Mouse (Mus musculus) myocyte (in vitro differentiated cells): ENCODE measurements around the gene Dvl3. TPM values are rescaled to one million over a fixed set of nuclear protein-coding genes. Genes with fewer than 3 reads are reported as not detected.
A peak's percentile ranks its signal among the peaks of the same experiment; 100 is the strongest.
"Not testable (repeated sequence)": the region's sequence is repeated elsewhere in the genome, so short reads cannot be mapped to it uniquely, and the experiment has no call there.

Source experiments
- H3K27me3 ChIP-seq: one replicate; pipeline ENCODE4 v1.6.1; 2011; ENCODE audit not compliant: control insufficient read depth, insufficient read depth, insufficient read length
- H3K36me3 ChIP-seq: one replicate; pipeline ENCODE4 v1.6.1; 2011; ENCODE audit not compliant: control insufficient read depth, insufficient read depth
- H3K4me2 ChIP-seq: one replicate; pipeline ENCODE4 v1.6.1; 2011; ENCODE audit warnings: low read depth, control low read depth
- H3K4me3 ChIP-seq: one replicate; pipeline ENCODE4 v1.5.1; 2011; ENCODE audit warnings: mild to moderate bottlenecking, control low read depth, moderate library complexity
- H3K79me2 ChIP-seq: one replicate; pipeline ENCODE4 v1.6.1; 2011; ENCODE audit not compliant: control insufficient read depth, insufficient read depth
- H3ac ChIP-seq: one replicate; pipeline ENCODE4 v1.6.1; 2011; ENCODE audit not compliant: control insufficient read depth, insufficient read length
- CEBPB ChIP-seq: IDR thresholded peaks from 2 replicates; pipeline ENCODE4 v1.6.1; 2011; ENCODE audit warnings: mild to moderate bottlenecking, moderate library complexity; ENCODE audit not compliant: poor library complexity, insufficient read depth, severe bottlenecking
- E2F4 ChIP-seq: IDR thresholded peaks from one replicate; pipeline ENCODE4 v1.6.1; 2011; ENCODE audit warnings: mild to moderate bottlenecking, control low read depth, moderate library complexity; ENCODE audit not compliant: insufficient read depth
- MAX ChIP-seq: IDR thresholded peaks from one replicate; pipeline ENCODE4 v1.6.1; 2011; ENCODE audit warnings: low read depth, mild to moderate bottlenecking, control low read depth
- MYOD1 ChIP-seq, 3 experiments: IDR thresholded peaks; one replicate each; pipeline ENCODE4 v1.6.1; 2011; ENCODE audit warnings: control low read depth in 2 of 3, low read depth in 2 of 3, mild to moderate bottlenecking in 2 of 3, moderate library complexity in 1 of 3; ENCODE audit not compliant: insufficient read length in 2 of 3, control insufficient read depth in 1 of 3
- MYOG ChIP-seq, 3 experiments: IDR thresholded peaks; one replicate each; pipeline ENCODE4 v1.6.1; 2011; ENCODE audit warnings: control low read depth in 2 of 3, low read depth in 2 of 3, mild to moderate bottlenecking in 2 of 3; ENCODE audit not compliant: insufficient read length in 2 of 3, control insufficient read depth in 1 of 3, insufficient read depth in 1 of 3
- POLR2A ChIP-seq: IDR thresholded peaks from one replicate; pipeline ENCODE4 v1.6.1; 2011; ENCODE audit warnings: low read depth, mild to moderate bottlenecking, control low read depth, moderate library complexity; ENCODE audit not compliant: insufficient read length
- POLR2AphosphoS2 ChIP-seq: IDR thresholded peaks from one replicate; pipeline ENCODE4 v1.6.1; 2011; ENCODE audit warnings: low read depth, control low read depth; ENCODE audit not compliant: insufficient read length
- REST ChIP-seq: IDR thresholded peaks from one replicate; pipeline ENCODE4 v1.6.1; 2011; ENCODE audit warnings: mild to moderate bottlenecking, control low read depth, moderate library complexity; ENCODE audit not compliant: insufficient read depth, insufficient read length
- SRF ChIP-seq: IDR thresholded peaks from one replicate; pipeline ENCODE4 v1.6.1; 2011; ENCODE audit warnings: low read depth; ENCODE audit not compliant: control insufficient read depth, insufficient read length
- TCF12 ChIP-seq: IDR thresholded peaks from one replicate; pipeline ENCODE4 v1.6.1; 2011; ENCODE audit warnings: mild to moderate bottlenecking, control low read depth; ENCODE audit not compliant: poor library complexity, insufficient read depth, severe bottlenecking
- TCF3 ChIP-seq: IDR thresholded peaks from one replicate; pipeline ENCODE4 v1.6.1; 2011; ENCODE audit warnings: low read depth, control low read depth; ENCODE audit not compliant: insufficient read length
- USF1 ChIP-seq: IDR thresholded peaks from one replicate; pipeline ENCODE4 v1.6.1; 2011; ENCODE audit warnings: low read depth, mild to moderate bottlenecking, control low read depth, moderate library complexity
- polyA plus RNA-seq: library from polyadenylated mRNA; unstranded; fragments of >200 nt; fragmentation: generic; extraction: Trizol; gene quantifications from one replicate; pipeline ENCODE4 v1.2.1, GENCODE M21; 2012; ENCODE audit warnings: missing spikeins

Gene Dvl3
- polyA plus RNA-seq, 1 experiment = 32.9 TPM

- TF ChIP-seq SRF = no peak
- no peak for TF ChIP-seq MAX
- TF ChIP-seq POLR2AphosphoS2 = no peak
- no peak for TF ChIP-seq MYOD1 (IDR thresholded peaks at IDR 0.05; ENCODE audit: control insufficient read depth in 1 of 3, insufficient read length in 2 of 3, low read depth in 2 of 3)
- TF ChIP-seq POLR2A = no peak
- no peak for TF ChIP-seq TCF3
- TF ChIP-seq REST = no peak
- no peak for TF ChIP-seq E2F4
- no peaks in the 10 kb centered on the region for H3K27me3 ChIP-seq
- H3K4me2 ChIP-seq = no peak overlapping the region
- no peaks in the 10 kb centered on the region for H3K36me3 ChIP-seq
- H3ac ChIP-seq = no peak overlapping the region
- no peaks in the 10 kb centered on the region for H3K79me2 ChIP-seq
- H3K4me3 ChIP-seq = no peak overlapping the region
Measured at GRCm38 (mm10) chr16:20480115-20480514, 36.7 kb upstream of the Dvl3 start.

GRCm38 (mm10) chr16:20481746-20482145, 35.0 kb upstream of the Dvl3 start:
- Histone ChIP-seq H3ac (no peak overlapping the region), H3K36me3 (no peaks in the 10 kb centered on the region), H3K4me3 (no peak overlapping the region), H3K4me2 (no peak overlapping the region), H3K79me2 (no peaks in the 10 kb centered on the region), H3K27me3 (no peaks in the 10 kb centered on the region)
- TF ChIP-seq REST = no peak
- TF ChIP-seq SRF = no peak
- TF ChIP-seq USF1 = peak; percentile 22
- no peak for TF ChIP-seq MAX
- TF ChIP-seq E2F4 = no peak
- TF ChIP-seq CEBPB = no peak
- TF ChIP-seq POLR2A = no peak

- not testable (repeated sequence) for H3K36me3 ChIP-seq, H3K79me2 ChIP-seq, H3K27me3 ChIP-seq, H3K4me3 ChIP-seq, H3ac ChIP-seq, H3K4me2 ChIP-seq
Measured at GRCm38 (mm10) chr16:20483716-20484115, 33.1 kb upstream of the Dvl3 start.

- Histone ChIP-seq H3K4me3 (no peak overlapping the region), H3ac (no peak overlapping the region), H3K27me3 (no peaks in the 10 kb centered on the region), H3K79me2 (no peaks in the 10 kb centered on the region), H3K36me3 (no peaks in the 10 kb centered on the region), H3K4me2 (no peak overlapping the region)
- TF ChIP-seq POLR2A = no peak
- TF ChIP-seq TCF3 = no peak
- no peak for TF ChIP-seq MAX
- no peak for TF ChIP-seq USF1
Measured at GRCm38 (mm10) chr16:20485061-20485460, 31.7 kb upstream of the Dvl3 start.

- Histone ChIP-seq H3K4me2 (no peak overlapping the region), H3K4me3 (no peak overlapping the region), H3K36me3 (no peaks in the 10 kb centered on the region), H3ac (no peak overlapping the region), H3K79me2 (no peaks in the 10 kb centered on the region), H3K27me3 (no peaks in the 10 kb centered on the region)
- TF ChIP-seq E2F4 (no peak), TCF3 (no peak), POLR2AphosphoS2 (no peak), POLR2A (no peak), SRF (no peak), USF1 (no peak), TCF12 (no peak), REST (no peak), MYOG (IDR thresholded peaks at IDR 0.05; ENCODE audit: control insufficient read depth in 1 of 3, insufficient read depth in 1 of 3, insufficient read length in 2 of 3, low read depth in 2 of 3) (no peak), MAX (no peak), MYOD1 (IDR thresholded peaks at IDR 0.05; ENCODE audit: control insufficient read depth in 1 of 3, insufficient read length in 2 of 3, low read depth in 2 of 3) (no peak), CEBPB (no peak)
Measured at GRCm38 (mm10) chr16:20486048-20486447, 30.7 kb upstream of the Dvl3 start.

GRCm38 (mm10) chr16:20488151-20488550, 28.6 kb upstream of the Dvl3 start:
- no peaks in the 10 kb centered on the region for H3K79me2 ChIP-seq
- TF ChIP-seq E2F4 = no peak
- no peak for TF ChIP-seq USF1
- TF ChIP-seq MAX = no peak
- H3K4me3 ChIP-seq = no peak overlapping the region

GRCm38 (mm10) chr16:20488751-20489150, 28.0 kb upstream of the Dvl3 start:
- not testable (repeated sequence) for H3ac ChIP-seq, H3K79me2 ChIP-seq, H3K27me3 ChIP-seq, H3K4me3 ChIP-seq, H3K36me3 ChIP-seq, H3K4me2 ChIP-seq

More at GRCm38 (mm10) chr16:20488151-20488550, 28.6 kb upstream of the Dvl3 start:
- H3K36me3 ChIP-seq = no peaks in the 10 kb centered on the region
- no peak overlapping the region for H3K4me2 ChIP-seq
- no peaks in the 10 kb centered on the region for H3K27me3 ChIP-seq
- no peak overlapping the region for H3ac ChIP-seq
